Mouse (Mus musculus) lung, adult 18-20 months (tissue): ENCODE measurements at regions not wholly inside any gene's neighbourhood (a gene's known extent, or its start where the extent isn't known, plus 50 kb on each side); places are given as distances from the start of the nearest gene placed in this dataset.
A peak's percentile ranks its signal among the peaks of the same experiment; 100 is the strongest.
"Not testable (repeated sequence)": the region's sequence is repeated elsewhere in the genome, so short reads cannot be mapped to it uniquely, and the experiment has no call there.

Source experiments
- DNase-seq, 2 experiments: peaks; one replicate each; pipeline ENCODE4 v3.0.0; 2022; ENCODE audit warnings: mixed read lengths in 2 of 2

DNA sequence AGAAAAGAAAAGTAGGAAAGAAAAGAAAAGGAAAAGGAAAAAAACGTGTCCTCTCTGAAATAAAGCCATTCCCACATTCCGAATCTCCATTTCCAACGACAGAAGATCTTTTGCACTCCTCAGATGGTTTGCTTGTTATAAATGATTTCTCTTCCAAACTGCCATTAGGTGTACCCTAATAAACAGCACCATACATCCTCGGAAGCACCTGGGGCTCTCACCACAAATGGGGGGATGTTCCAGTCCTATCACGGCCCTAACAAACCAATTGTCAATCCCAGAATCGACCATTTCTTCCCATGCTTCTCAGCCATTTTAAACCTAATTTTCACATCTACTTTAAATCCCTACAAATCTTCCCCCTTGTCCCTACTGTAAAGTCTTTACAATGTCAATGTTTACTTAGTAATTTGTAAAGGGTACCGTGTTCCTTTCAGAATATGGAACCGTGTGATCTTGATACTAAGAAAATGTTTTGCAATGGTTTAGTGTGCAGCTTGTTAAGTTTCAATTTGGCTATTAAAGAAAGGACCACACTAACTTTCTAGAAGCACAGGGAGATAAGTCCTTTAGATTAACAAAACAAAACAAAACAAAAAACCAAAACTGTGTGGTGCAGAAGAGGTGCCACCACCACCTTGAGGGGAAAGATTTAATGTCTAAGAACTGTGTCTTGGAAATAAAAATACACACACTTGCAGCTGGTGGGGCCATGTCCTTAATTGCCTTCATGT is 66.6 kb upstream of the Chd2 start:
- no peak for DNase-seq

DNA sequence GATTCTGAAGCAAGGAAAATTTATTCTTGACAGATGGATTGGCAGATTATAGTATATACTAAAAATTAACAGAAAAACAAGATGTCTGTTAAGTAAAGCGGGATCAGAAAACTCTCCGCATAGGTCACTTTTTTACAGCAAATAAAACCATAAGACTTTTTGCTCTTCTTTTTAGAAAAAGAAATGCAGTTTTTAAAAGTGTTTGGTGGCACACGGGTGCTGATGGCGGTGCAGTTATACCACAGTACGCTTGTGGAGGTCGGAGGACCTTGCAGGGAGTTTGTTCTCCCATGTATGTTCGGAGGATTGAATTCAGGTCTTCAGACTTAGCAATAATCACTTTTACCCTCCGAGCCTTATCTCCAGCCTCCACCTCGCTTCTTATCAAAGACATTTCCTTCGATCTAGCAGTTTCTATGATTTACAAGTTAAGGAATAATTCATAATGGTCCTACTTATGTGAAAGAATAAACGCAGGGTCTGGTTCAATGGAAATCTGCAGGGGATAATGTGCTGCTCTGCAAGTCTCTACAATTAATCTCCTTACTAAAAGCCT is 65.9 kb upstream of the Chd2 start:
- no peak for DNase-seq

DNA sequence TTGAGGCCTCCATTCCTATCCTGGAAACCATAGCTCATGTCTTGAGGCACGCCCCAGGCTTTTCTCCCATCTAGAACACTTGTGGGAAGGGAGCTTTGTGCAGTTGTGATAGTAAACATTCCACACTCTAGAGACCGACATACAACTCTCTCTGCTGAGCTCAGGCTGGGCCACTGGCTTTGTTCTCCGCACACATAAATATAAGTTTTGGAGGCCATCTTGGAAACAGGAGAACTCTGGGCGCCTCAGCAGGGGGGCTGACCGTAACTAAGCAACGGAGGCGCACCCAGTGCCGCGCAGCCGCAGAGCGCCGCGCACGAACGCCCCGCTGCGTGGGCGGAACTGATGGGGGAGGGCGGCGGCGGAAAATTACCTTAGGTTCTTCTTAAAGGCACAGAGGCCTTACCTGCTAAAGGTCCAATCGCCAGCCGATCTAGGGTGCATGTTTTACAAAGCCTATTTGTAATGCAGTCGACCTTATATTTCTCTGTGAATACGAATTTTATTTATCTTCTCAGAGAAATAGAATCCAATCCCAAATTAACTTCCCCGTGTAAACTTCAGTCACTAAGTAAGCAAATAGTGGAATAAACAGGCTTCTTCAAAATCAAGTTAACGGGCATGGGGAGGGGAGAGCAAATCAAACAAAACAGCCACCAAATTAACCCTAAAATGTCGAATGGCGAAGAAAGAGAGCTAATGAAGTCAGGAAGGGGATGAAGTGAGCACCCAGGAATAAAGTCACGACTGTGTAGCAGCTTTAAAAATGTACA is 65.2 kb upstream of the Chd2 start:
- DNase-seq: peak; percentile 95 to 96

DNA sequence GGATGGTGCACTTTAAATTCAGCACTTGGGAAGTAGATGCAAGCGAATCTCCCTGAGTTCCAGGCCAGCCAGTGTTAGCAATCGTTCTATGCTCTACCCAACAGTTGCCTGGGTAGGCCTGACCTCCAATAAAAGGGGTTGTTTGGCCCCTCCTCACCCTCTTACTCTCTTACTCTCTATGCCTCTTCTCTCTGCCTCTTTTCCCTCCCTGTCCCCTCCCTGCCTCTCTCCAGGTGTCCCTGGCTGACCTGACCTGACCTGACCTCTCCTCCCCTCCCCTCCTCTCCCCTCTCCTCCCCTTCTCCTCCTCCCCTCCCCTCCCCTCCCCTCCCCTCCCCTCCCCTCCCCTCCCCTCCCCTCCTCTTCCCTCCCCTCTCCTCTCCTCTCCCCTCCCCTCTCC is 63.0 kb upstream of the Chd2 start:
- no peak for DNase-seq

DNA sequence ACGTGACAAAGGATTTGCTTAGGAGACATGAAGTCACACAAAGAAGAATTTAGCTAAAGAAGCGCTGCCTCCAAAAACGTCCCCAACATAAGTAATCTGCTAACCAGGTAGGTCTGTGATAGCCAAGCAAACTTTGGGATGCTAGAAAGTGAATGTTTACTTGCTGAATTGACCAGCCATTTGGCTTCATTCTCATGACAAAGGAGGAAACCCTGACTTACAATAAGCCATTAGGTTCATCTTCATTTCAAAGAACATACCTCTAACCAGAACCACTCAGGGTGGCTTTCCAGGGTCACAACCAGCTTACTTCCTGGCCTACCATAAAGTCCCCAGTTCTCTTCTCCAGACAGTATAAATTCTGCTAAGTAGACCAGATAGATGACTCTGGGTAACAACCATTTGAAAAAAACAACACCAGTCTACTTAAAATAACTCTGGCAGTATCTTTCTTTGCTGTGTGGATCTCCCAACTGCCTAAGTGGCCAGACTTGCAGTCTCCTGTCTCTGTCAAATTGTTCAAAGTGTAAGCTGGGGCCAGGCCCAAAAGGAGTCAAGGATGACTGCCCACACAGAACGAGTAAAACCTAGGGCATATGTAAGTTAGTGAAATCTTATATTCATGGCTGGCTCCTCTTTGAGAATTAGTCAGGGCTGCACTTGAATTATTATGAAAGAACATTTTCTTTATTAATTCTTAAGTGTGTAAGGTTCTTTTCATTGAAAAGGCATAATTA is 61.4 kb upstream of the Chd2 start:
- DNase-seq: no peak

DNA sequence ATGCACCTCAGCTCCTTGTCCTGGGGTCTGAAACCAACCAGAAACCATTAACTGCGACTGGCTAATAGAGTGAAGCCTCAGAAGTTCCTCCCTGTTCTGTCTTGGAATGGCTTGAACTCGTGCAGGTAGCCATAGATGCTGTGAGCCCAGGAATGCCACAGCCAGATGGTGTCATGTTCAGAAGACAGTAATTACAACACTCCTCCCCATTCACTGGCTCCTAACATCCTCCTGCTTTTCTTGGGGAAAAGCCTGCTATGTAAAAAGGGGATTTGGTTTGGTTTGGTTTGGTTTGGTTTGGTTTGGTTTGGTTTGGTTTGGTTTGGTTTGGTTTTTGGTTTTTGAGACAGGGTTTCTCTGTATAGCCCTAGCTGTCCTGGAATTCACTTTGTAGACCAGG is 59.7 kb upstream of the Chd2 start:
- DNase-seq: no peak

DNA sequence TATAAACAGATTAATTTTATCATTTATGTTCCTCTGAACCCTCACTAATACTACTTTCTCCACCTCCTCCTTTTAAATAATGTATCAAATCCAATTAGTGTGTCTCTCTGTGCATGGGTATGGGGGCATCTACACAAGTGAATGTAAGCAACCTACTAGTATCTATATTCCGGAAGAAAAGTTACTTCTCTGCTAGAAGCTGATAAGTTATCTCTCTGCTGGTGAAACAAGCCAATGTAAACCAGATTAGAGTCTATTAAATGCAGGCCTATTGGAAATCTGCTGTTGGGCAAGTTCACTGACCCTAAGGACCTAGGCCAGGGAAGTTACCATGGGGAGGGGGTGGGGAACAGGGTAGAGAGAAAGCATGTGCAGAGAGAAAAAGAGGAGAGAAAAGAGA is 59.1 kb upstream of the Chd2 start:
- DNase-seq: no peak

DNA sequence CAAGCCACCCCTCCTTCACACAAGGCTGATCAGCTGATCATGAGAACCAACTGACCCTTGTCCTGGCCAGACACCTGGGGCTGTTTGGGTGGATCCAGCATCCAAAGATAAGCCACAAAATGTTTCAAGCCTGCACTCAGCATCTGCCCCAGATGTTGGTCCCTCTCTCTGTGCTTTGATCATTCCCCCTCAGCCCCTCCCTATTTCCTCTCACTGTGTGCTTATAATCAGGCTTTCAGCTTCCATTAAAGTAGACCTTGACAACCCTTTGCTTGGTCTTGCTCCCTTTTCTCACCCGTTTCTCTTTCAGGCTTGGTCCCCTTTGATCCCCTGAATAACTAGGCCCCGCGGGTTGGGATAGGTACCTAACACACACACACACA is 58.4 kb upstream of the Chd2 start:
- not testable (repeated sequence) for DNase-seq

DNA sequence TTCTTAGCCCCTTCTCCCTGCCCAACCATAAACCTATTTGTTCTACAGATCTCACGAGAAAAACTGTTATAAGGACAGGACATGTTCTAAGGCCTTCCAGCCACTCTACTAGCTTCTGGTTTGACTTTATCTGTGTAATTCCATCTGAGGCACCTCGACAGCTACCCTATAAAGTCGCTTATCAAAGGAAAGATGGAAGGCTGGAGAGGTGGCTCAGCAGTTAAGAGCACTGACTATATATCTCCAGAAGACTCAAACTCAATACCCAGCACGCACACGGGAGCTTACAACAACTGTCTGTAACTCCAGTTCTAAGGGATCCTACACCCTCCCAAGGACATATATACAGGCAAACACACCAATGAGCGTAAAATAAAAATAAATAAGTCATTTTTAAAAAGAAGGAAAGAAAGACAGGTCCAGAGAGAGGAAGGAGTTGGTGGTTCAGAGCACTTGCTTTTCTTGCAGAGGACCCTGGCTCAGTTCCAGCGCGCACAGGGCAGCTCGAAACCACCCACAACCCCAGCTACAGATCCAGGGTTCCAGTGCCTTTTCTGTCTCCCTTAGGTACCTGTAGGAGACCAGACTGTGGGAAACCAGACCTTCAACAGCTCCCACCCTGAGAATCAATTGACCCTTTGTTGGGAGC is 57.8 kb upstream of the Chd2 start:
- DNase-seq: no peak

DNA sequence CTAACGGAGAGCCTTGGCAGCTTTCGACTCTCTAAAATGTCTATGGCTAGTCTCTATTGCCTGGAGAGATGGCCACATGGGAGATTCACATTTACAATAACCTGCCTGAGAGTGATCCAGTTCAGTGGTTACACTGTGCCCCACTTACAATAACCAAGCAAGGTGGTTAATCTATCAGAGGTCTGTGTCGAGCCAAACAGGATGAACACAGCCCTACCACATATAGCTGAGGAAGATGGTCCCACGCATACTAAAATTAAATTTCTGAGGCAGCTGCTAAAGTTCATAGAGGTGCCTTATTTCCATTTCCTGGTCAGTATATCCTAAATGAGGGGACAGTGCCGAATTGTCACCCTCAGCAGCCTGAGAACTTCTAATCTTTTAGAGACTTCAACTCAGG is 56.3 kb upstream of the Chd2 start:
- DNase-seq: no peak

DNA sequence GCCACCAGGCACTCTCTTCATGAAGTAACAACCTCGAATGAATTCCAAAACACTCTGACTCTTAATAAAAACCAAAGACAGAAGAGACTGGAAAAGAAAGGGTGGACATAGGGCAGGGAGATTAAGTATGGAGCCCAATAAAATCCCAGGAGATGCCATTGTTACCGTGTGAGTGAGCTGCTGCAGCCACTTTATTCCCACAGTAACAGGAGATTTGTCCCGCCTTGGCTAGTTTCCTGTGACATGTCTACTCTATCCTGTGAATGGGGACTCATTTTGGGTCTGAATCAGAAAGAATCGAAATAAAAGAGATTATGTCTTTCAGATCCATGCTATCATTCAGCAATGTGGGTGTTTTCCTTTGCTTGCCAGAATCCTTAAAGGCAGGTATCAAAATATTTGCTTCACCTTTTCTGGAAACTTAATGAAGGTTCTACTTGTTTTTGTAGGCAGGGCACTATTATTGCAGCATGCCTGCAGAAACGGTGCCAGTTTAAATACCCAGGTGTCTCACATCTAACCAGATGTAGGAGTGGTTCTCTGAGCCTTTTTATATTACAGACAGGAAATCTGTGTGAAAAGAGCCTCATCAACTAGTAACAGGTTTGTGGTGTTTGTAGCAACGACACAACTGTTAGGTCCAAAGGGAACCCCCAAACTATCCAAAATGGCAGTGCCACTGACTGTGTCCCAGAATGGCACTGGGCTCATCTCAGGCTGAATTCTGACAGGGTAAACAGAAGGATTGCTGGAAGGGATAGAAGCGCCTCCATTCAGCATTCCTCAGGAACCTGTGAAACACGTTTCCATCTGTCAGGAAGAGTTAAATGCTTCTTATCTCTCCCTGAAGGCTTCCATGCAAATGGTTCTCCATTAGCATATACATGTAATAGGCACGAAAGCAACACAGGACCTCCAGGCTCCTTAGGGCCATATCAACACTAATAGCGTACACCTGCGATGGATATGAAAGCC is 55.5 kb upstream of the Chd2 start:
- DNase-seq: no peak

DNA sequence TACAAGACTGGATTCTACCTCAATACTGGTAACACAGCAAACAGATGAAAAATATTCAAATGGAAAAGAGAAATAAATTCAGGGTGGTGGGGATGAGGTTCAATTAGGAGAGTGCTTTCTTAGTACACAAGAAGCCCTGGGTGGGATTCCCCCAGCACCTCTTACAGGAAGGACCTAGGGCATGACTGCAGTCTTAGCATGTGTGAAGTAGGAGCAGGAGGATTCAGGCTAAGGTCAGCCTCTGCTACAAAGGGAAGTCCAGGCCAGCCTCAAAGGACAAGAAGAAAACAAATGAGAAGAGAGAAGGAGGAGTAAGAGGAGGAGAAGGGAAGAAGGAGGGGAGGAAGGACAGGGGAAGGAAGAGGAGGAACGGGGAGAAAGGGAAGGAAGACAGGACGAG is 54.8 kb upstream of the Chd2 start:
- DNase-seq: no peak

DNA sequence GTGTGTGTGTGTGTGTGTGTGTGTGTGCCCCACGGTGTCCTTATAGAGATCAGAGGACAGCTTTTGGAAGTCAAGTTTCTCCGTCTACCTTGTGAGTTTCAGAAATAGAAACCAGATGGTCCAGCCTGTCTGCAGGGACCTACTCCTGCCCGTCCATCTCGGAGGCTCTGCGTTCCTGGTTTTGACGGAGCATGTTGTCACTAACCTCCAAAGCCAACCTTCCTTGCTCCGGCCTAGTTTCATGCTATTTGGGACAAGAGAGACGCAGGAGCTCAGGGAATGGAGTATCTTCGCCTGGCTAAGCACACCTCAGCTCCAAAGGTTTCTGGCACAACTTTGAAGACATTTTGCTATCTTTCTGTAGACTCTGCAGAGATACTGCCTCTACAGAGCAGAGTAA is 54.2 kb upstream of the Chd2 start:
- DNase-seq: no peak

DNA sequence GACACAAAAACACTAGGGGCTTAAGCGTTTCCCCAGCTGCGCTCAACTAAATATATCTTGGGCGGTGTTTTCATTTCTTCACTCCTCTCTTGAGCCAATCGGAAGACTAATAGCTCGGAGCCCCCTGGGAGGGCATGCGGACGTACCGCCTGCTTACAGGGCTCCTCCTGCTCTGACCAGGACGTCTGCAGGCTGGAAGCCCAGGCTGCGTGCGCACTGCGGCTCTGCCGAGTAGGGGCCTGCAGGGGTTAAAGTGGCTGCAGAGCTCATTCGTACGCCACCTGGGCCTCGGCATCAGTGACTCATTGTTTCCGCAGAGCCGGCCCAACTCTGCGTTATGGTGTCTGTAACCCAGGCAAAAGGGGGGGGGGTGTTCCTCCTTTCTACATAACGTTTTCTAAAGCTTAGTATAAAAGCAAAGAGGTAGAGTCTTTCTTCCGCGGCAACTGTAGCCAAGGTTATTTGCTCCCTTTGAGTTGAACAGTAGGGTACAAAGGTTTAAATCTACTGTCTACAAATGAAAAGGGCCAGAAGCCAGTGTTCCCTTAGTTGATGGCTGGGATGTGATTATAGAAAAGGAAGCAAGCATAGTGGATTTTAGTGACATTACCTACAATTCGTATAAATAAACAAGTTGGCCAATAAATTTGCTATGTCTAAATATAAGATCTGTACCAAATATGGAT is 53.7 kb upstream of the Chd2 start:
- peak; percentile 93 to 95 for DNase-seq

DNA sequence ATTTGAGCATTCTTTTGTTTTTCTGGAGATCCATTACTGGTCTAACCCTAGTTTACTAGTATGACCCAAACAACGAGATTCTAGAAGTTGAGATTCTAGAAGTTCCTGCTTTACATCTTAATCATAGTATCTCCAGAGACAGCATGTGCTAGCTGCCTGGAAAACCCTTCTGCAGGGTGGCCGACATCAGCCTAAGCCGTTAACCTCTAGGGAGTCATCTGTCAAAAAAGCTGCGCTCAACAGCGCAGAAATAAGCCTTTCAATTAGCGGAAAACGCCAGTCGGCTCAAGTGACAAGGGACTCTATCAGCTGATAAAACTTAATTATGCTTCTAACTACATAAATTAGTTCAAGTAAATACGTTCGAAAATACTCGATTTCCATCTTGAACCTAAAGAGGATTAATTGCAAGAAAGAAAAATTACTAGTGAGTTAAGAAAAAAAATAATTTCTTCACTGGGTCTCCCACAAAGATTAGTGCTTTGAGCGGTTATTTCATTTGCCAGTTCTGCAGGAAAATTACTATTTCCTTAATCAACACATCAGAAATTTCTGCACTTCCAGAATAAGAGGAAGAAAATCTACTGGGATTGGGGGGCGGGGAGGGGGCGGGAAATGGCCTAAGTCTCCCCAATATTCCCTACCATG is 53.0 kb upstream of the Chd2 start:
- DNase-seq: no peak

DNA sequence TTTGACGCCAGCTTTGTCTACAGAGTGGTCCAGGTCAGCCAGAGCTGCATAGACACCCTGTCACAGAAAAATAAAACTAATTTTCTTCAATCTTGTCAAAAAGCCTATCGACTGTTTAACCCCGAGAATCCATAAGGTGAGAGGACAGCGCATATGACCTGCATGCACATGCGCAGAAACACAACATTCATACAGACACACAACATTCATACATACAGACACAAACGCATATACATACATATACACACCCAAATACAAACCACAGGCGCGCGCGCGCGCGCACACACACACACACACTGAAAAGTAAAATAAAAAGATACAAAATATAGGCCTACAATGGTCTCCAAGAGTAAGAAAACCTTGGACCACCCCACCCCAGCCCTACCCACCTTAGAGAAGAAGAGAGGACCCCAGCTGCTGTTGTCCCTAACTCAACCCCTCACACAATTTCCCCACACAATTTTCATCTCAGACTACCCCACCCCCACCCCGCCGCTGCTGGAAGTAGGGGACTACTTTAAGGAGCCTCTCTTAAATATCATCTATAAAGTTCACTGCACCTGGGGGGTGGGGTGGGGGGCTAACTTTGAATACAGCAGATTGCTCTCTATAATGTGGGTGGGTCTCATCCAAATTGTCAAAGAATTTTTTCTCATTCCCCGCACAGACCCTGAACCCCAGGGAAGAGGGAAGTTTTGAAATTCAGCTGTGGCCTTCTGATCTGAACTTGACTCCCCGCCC is 52.2 kb upstream of the Chd2 start:
- no peak for DNase-seq

DNA sequence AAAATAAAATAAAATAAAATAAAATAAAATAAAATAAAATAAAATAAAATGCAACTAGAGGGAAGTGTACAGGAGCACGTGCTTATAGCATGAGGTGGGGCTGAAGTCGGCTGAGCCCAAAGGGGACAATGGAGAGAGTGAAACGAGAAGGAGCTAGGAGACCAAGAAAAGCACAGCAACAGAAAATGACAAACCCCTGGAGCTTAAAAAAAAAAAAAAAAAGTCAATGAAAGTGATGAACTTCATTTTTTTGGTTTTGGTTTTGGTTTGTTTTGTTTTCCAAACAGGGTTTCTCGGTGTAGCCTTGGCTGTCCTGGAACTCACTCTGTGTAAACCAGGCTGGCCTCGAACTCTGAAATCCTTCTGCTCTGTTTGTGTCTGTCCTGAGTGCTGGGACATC is 51.2 kb upstream of the Chd2 start:
- DNase-seq: no peak
